Mouse (Mus musculus) ES-E14 (cell line): ENCODE data around the gene Hephl1. TPM values are rescaled to one million over a fixed set of nuclear protein-coding genes. Genes with fewer than 3 reads are reported as not detected.

ENCODE experiments used
- DNase-seq: peaks from one replicate; pipeline ENCODE4 v3.0.0-alpha.2; 2013; ENCODE audit warnings: low read depth, low spot score
- H3K27ac ChIP-seq: 2 replicates; pipeline ENCODE4 v1.5.1; 2012; ENCODE audit warnings: low read depth, mild to moderate bottlenecking, low read length, moderate library complexity, mixed read lengths; ENCODE audit not compliant: poor library complexity, insufficient read depth, severe bottlenecking
- H3K36me3 ChIP-seq: 2 replicates; pipeline ENCODE4 v1.6.1; 2012; ENCODE audit warnings: mild to moderate bottlenecking, low read length, moderate library complexity, mixed read lengths; ENCODE audit not compliant: control insufficient read depth, poor library complexity, insufficient read depth, severe bottlenecking
- H3K4me1 ChIP-seq, 2 experiments: fragments of 150-350 bp in 1 of 2; sonication (generic) in 1 of 2; 2 replicates each; pipeline ENCODE4 v1.6.1; 2012; ENCODE audit warnings: low read length in 2 of 2, mild to moderate bottlenecking in 1 of 2, mixed read lengths in 1 of 2; ENCODE audit not compliant: control insufficient read depth in 2 of 2, insufficient read depth in 2 of 2, poor library complexity in 1 of 2
- H3K4me3 ChIP-seq, 2 experiments: fragments of 150-350 bp in 1 of 2; sonication (generic) in 1 of 2; 2 replicates each; pipeline ENCODE4 v1.5.1; 2012; ENCODE audit warnings: low read length in 2 of 2, low read depth in 1 of 2, mild to moderate bottlenecking in 1 of 2, mixed read lengths in 1 of 2; ENCODE audit not compliant: insufficient read depth in 1 of 2, poor library complexity in 1 of 2, severe bottlenecking in 1 of 2
- H3K9ac ChIP-seq: 2 replicates; pipeline ENCODE4 v1.6.1; 2012; ENCODE audit warnings: low read depth, mild to moderate bottlenecking, low read length, mixed read lengths; ENCODE audit not compliant: poor library complexity, insufficient read depth, severe bottlenecking
- H3K9me3 ChIP-seq: fragments of 150-350 bp; sonication (generic); 2 replicates; pipeline ENCODE4 v1.6.1; 2012; ENCODE audit warnings: low read depth, mild to moderate bottlenecking, low read length; ENCODE audit not compliant: control insufficient read depth, insufficient read depth
- CHD2 ChIP-seq: IDR thresholded peaks from 2 replicates; pipeline ENCODE4 v1.6.1; 2014; ENCODE audit warnings: mild to moderate bottlenecking, low read depth, low read length, inconsistent platforms
- HCFC1 ChIP-seq: IDR thresholded peaks from 2 replicates; pipeline ENCODE4 v1.6.1; 2012; ENCODE audit warnings: low read length, inconsistent platforms, borderline replicate concordance; ENCODE audit not compliant: insufficient read depth
- MAFK ChIP-seq: IDR thresholded peaks from 2 replicates; pipeline ENCODE4 v1.6.1; 2014; ENCODE audit warnings: mild to moderate bottlenecking, low read depth, low read length, inconsistent platforms; ENCODE audit not compliant: insufficient read depth
- ZC3H11A ChIP-seq: IDR thresholded peaks from 2 replicates; pipeline ENCODE4 v1.6.1; 2012; ENCODE audit warnings: low read depth, mild to moderate bottlenecking, inconsistent platforms, low read length, borderline replicate concordance
- ZNF384 ChIP-seq: IDR thresholded peaks from 2 replicates; pipeline ENCODE4 v1.6.1; 2012; ENCODE audit warnings: low read depth, low read length, inconsistent platforms
- in situ Hi-C, 2 experiments: fragments of 600-800 bp; cut with MboI; formaldehyde crosslinking; loops; one replicate each; pipeline ENCODE4 v1.15.1; 2025; ENCODE audit warnings: low sequenced_read_pairs in 2 of 2, inconsistent platforms in 1 of 2; ENCODE audit not compliant: unreplicated experiment in 2 of 2
- total RNA-seq: library from RNA; depleted of rRNA; stranded (reverse); fragments of 300-350 nt; gene quantifications from 2 replicates; pipeline ENCODE4 v1.2.3, GENCODE M21; 2012

The Hephl1 gene
- total RNA-seq, 1 experiment, result 0.09 TPM

- in situ Hi-C loops, result no loop called here
- DNase-seq, result no peak
- Histone ChIP-seq H3K4me3 (no peak overlapping the region), H3K36me3 (peaks cover 10% of the 10 kb centered on the region; the same call in 1 of the 2 replicates), H3K9ac (no peak overlapping the region), H3K4me1 (peaks cover 0 to 5% of the 10 kb centered on the region in 2 experiments; a peak in 1 of 4 replicates), H3K9me3 (no peaks in the 10 kb centered on the region), H3K27ac (no peak overlapping the region)
- TF ChIP-seq ZNF384 (no peak), HCFC1 (no peak), ZC3H11A (no peak), CHD2 (no peak), MAFK (no peak)
Observed at GRCm38 (mm10) chr9:15034546-15035273, 77.2 kb downstream of the Hephl1 start.

GRCm38 (mm10) chr9:15033568-15034160 is 78.2 kb downstream of the Hephl1 start:
- peak; percentile 71; the same call in 1 of the 2 replicates for TF ChIP-seq ZNF384
- no peak for TF ChIP-seq MAFK
- H3K9ac ChIP-seq, result no peak overlapping the region
- H3K4me1 ChIP-seq, result peaks cover 0 to 5% of the 10 kb centered on the region in 2 experiments; a peak in 1 of 4 replicates
- no peak overlapping the region for H3K4me3 ChIP-seq
- DNase-seq, result no peak
- no peaks in the 10 kb centered on the region for H3K9me3 ChIP-seq
- in situ Hi-C loops, result no loop called here
- peaks cover 12% of the 10 kb centered on the region; the same call in 1 of the 2 replicates for H3K36me3 ChIP-seq
- no peak overlapping the region for H3K27ac ChIP-seq

- Histone ChIP-seq H3K4me3 (no peak overlapping the region), H3K36me3 (peaks cover 12% of the 10 kb centered on the region; the same call in 1 of the 2 replicates), H3K9me3 (no peaks in the 10 kb centered on the region), H3K9ac (no peak overlapping the region), H3K4me1 (peaks cover 0 to 5% of the 10 kb centered on the region in 2 experiments; a peak in 1 of 4 replicates), H3K27ac (no peak overlapping the region)
- no peak for DNase-seq
- TF ChIP-seq ZC3H11A (no peak), CHD2 (no peak), HCFC1 (no peak), ZNF384 (no peak), MAFK (no peak)
- in situ Hi-C loops, result no loop called here
Observed at GRCm38 (mm10) chr9:15032797-15033196, 79.1 kb downstream of the Hephl1 start.

GRCm38 (mm10) chr9:15030771-15031170 is 81.1 kb downstream of the Hephl1 start:
- Histone ChIP-seq H3K27ac (no peak overlapping the region), H3K9me3 (no peaks in the 10 kb centered on the region), H3K36me3 (peaks cover 12% of the 10 kb centered on the region; the same call in 1 of the 2 replicates), H3K9ac (no peak overlapping the region), H3K4me3 (no peak overlapping the region), H3K4me1 (peaks cover 0 to 5% of the 10 kb centered on the region in 2 experiments; a peak in 1 of 4 replicates)
- in situ Hi-C loops, result no loop called here
- DNase-seq, result no peak
- TF ChIP-seq ZNF384 (no peak), CHD2 (no peak), HCFC1 (no peak), ZC3H11A (no peak), MAFK (no peak)
